Mouse (Mus musculus): ENCODE measurements around the gene C1qtnf4. TPM values are rescaled to one million over a fixed set of nuclear protein-coding genes. Genes with fewer than 3 reads are reported as not detected.

The C1qtnf4 gene
- polyA plus RNA-seq, 1 experiment from 2014 or later: 22.2 TPM

DNA sequence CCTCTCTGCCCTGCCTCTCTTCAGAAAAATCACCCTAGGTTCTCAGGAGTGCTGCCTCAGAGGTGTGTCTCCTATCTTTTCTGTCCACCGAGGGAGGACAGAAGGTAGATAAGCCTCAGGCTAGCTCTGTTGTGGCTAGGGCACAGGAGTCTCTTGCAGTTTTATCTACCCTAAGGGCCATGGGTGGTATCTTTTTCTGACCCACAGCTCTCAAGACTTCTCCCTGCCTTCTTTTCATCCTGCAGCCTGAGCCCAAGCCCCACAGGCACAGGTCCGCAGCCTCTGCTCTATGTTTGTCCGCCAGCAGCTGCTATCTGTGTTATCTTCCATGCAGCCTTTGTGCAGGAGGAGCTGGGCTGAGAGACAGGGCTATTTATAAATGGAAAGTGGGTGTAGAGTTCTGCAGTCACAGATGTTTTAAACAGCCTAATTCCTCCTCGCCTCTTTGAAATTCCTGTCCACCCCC, 15.5 kb upstream of the C1qtnf4 start:
- Histone ChIP-seq H3K4me1 (ENCODE audit: control insufficient read depth in 2 of 2, insufficient read depth in 2 of 2, low read length in 2 of 2) (peaks cover 9 to 35% of the 10 kb centered on the region in 2 experiments), H3K9me3 (ENCODE audit: control insufficient read depth, low read length) (no peaks in the 10 kb centered on the region), H3K27ac (replicated peaks in 1 of 2; ENCODE audit: control insufficient read depth in 1 of 2, insufficient read depth in 1 of 2, low read depth in 2 of 2, low read length in 2 of 2) (peak overlapping the region; percentile 87 to 97), H3K27me3 (ENCODE audit: control insufficient read depth, insufficient read depth, low read length) (no peaks in the 10 kb centered on the region), H3K4me2 (ENCODE audit: low read length) (peak overlapping the region; percentile 63), H3K36me3 (ENCODE audit: control insufficient read depth, insufficient read depth, low read length) (peaks cover 30% of the 10 kb centered on the region), H3K4me3 (ENCODE audit: control insufficient read depth in 1 of 2, insufficient read depth in 1 of 2, low read depth in 1 of 2, low read length in 2 of 2) (peak overlapping the region in 1 of 2 experiments; percentile 2; a peak in 1 of 4 replicates), H3K9ac (ENCODE audit: low read length) (peak overlapping the region; percentile 58)
- ATAC-seq (ENCODE audit: insufficient number of reproducible peaks, insufficient read depth, low FRiP score, low read depth): peak; percentile 84
- WGBS: 3% methylated on average over 4 of the region's 4 CpGs

DNA sequence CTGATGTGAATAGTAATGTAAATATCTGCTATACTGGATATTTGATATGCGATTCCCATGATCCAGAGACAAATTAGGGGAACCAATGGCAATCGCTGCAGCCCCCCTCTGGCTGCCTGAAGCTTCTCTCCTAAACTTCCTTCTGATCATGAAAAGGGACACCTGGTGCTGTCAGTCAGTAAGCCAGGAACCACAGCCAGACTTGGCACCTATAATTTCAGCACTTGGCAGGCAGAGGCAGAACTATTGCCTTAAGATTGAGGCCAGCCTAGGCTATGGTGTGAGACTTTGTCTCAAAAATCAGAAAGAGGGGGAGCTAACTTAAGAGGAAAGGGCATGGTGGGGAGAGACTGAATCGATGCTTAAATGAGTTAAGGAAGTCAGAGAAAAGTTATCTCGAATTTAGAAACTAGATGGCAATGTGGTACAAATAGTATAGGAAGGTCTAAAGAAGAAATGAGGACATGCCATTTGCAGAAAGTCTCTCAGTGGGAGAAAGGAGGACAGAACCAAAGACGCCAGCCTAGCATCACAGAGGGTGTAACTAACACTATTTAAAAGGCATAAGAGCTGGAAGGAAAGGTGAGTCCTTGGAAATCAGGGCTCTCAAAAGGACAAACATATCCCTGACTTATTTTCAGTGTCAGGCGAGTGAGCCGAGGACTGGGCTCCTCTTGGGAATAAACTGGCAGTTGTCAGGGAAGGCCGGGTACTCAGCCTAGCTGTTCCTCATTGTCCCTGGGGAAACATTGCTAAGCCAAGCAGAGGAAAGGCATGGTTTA, 14.3 kb upstream of the C1qtnf4 start:
- H3K9me3 ChIP-seq (ENCODE audit: control insufficient read depth, low read length): no peaks in the 10 kb centered on the region
- peaks cover 9 to 35% of the 10 kb centered on the region in 2 experiments for H3K4me1 ChIP-seq (ENCODE audit: control insufficient read depth in 2 of 2, insufficient read depth in 2 of 2, low read length in 2 of 2)
- peak overlapping the region; percentile 76 to 97 for H3K27ac ChIP-seq (replicated peaks in 1 of 2; ENCODE audit: control insufficient read depth in 1 of 2, insufficient read depth in 1 of 2, low read depth in 2 of 2, low read length in 2 of 2)
- no peaks in the 10 kb centered on the region for H3K27me3 ChIP-seq (ENCODE audit: control insufficient read depth, insufficient read depth, low read length)
- H3K4me3 ChIP-seq (ENCODE audit: control insufficient read depth in 1 of 2, insufficient read depth in 1 of 2, low read depth in 1 of 2, low read length in 2 of 2): no peak overlapping the region
- H3K36me3 ChIP-seq (ENCODE audit: control insufficient read depth, insufficient read depth, low read length): peaks cover 18% of the 10 kb centered on the region
- H3K4me2 ChIP-seq (ENCODE audit: low read length): no peak overlapping the region
- peak overlapping the region; percentile 54; the same call in 1 of the 2 replicates for H3K9ac ChIP-seq (ENCODE audit: low read length)
- ATAC-seq (ENCODE audit: insufficient number of reproducible peaks, insufficient read depth, low FRiP score, low read depth): no peak
- 49% methylated on average over 8 of the region's 8 CpGs for WGBS

DNA sequence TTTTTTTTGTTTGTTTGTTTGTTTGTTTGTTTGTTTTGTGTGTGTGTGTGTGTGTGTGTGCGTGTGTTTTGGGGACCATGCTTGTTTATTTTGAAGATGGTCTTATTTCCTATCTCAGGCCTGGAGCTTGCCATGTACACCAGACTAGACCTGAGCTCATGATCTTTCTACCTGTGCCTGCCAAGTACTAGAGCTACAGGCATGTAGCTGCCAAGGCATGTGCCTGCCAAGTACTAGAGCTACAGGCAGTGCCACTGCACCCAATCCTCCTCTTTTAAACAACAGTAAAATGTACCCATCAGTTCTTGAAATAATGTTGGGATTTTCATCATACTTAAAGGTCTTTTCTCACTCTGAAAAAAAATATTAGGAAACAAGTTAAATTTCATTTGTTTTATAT, 11.6 kb upstream of the C1qtnf4 start:
- Histone ChIP-seq H3K36me3 (ENCODE audit: control insufficient read depth, insufficient read depth, low read length) (no peaks in the 10 kb centered on the region), H3K9ac (ENCODE audit: low read length) (no peak overlapping the region), H3K9me3 (ENCODE audit: control insufficient read depth, low read length) (no peaks in the 10 kb centered on the region), H3K4me1 (ENCODE audit: control insufficient read depth in 2 of 2, insufficient read depth in 2 of 2, low read length in 2 of 2) (peaks cover 9 to 31% of the 10 kb centered on the region in 2 experiments), H3K4me3 (ENCODE audit: control insufficient read depth in 1 of 2, insufficient read depth in 1 of 2, low read depth in 1 of 2, low read length in 2 of 2) (no peak overlapping the region), H3K4me2 (ENCODE audit: low read length) (no peak overlapping the region), H3K27ac (replicated peaks in 1 of 2; ENCODE audit: control insufficient read depth in 1 of 2, insufficient read depth in 1 of 2, low read depth in 2 of 2, low read length in 2 of 2) (no peak overlapping the region), H3K27me3 (ENCODE audit: control insufficient read depth, insufficient read depth, low read length) (no peaks in the 10 kb centered on the region)
- no peak for ATAC-seq (ENCODE audit: insufficient number of reproducible peaks, insufficient read depth, low FRiP score, low read depth)
- 90% methylated on average over 1 of the region's 1 CpGs for WGBS

DNA sequence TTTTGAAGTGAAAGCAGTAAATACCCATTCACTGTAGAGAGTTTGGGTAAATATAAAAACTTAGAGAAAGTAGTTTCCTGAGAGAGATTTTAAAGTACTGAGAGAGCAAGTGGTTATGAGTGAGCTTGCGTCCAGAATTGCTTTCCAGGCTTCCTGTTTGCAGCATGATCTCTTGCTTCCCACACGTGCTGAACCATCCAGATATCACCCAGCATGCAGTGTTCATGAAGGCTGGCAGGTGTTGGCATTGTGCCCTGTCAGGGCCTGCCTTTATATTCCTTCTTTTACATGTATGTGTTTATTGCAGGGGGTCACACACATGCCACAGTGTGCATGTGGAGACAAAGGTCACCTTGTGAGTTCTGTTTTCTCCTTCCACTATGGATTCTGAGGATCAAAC, 10.4 kb upstream of the C1qtnf4 start:
- Histone ChIP-seq H3K27me3 (ENCODE audit: control insufficient read depth, insufficient read depth, low read length) (no peaks in the 10 kb centered on the region), H3K4me1 (ENCODE audit: control insufficient read depth in 2 of 2, insufficient read depth in 2 of 2, low read length in 2 of 2) (peaks cover 13 to 32% of the 10 kb centered on the region in 2 experiments), H3K27ac (replicated peaks in 1 of 2; ENCODE audit: control insufficient read depth in 1 of 2, insufficient read depth in 1 of 2, low read depth in 2 of 2, low read length in 2 of 2) (no peak overlapping the region), H3K4me2 (ENCODE audit: low read length) (no peak overlapping the region), H3K9me3 (ENCODE audit: control insufficient read depth, low read length) (no peaks in the 10 kb centered on the region), H3K4me3 (ENCODE audit: control insufficient read depth in 1 of 2, insufficient read depth in 1 of 2, low read depth in 1 of 2, low read length in 2 of 2) (no peak overlapping the region), H3K36me3 (ENCODE audit: control insufficient read depth, insufficient read depth, low read length) (no peaks in the 10 kb centered on the region), H3K9ac (ENCODE audit: low read length) (no peak overlapping the region)
- no peak for ATAC-seq (ENCODE audit: insufficient number of reproducible peaks, insufficient read depth, low FRiP score, low read depth)
- 49% methylated on average over 2 of the region's 2 CpGs for WGBS

DNA sequence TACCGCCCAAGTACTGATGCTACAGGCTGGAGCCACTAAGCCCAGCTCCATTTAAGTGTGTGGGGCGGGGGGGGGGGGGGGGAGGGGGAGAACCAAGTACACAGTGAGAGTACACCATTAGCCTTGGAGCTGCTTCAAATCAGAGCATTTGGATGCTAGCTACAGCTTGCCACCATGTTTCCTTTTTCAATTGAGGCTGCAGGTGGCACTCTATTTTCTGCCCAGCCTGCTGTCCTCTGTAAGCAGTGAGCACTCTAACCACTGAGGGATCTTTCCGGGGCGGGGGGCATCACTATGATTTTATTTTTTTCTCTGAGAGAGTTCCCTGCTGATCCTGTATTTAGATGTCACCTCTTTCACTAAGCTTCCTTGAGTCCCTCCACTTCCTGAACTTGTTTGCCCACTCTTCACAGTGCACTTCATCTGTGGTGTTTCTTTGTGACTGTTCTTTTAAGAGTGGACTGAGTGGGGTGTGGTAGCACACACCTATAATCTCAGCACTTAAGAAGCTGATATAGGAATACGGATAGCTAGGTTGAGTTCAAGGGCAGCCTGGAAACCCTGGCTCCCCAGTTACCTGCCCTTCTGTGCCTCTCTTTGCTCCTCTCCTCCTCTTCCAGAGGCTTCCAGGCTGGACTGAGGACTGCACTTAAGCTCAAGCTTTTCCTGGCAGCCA, 7.9 kb upstream of the C1qtnf4 start:
- no peaks in the 10 kb centered on the region for H3K9me3 ChIP-seq (ENCODE audit: control insufficient read depth, low read length)
- 49% methylated on average over 5 of the region's 5 CpGs for WGBS
- H3K27ac ChIP-seq (replicated peaks in 1 of 2; ENCODE audit: control insufficient read depth in 1 of 2, insufficient read depth in 1 of 2, low read depth in 2 of 2, low read length in 2 of 2): no peak overlapping the region
- no peak overlapping the region for H3K4me2 ChIP-seq (ENCODE audit: low read length)
- no peaks in the 10 kb centered on the region for H3K36me3 ChIP-seq (ENCODE audit: control insufficient read depth, insufficient read depth, low read length)
- no peak overlapping the region for H3K4me3 ChIP-seq (ENCODE audit: control insufficient read depth in 1 of 2, insufficient read depth in 1 of 2, low read depth in 1 of 2, low read length in 2 of 2)
- ATAC-seq (ENCODE audit: insufficient number of reproducible peaks, insufficient read depth, low FRiP score, low read depth): no peak
- H3K9ac ChIP-seq (ENCODE audit: low read length): no peak overlapping the region
- H3K4me1 ChIP-seq (ENCODE audit: control insufficient read depth in 2 of 2, insufficient read depth in 2 of 2, low read length in 2 of 2): peaks cover 6 to 11% of the 10 kb centered on the region in 2 experiments
- H3K27me3 ChIP-seq (ENCODE audit: control insufficient read depth, insufficient read depth, low read length): no peaks in the 10 kb centered on the region

DNA sequence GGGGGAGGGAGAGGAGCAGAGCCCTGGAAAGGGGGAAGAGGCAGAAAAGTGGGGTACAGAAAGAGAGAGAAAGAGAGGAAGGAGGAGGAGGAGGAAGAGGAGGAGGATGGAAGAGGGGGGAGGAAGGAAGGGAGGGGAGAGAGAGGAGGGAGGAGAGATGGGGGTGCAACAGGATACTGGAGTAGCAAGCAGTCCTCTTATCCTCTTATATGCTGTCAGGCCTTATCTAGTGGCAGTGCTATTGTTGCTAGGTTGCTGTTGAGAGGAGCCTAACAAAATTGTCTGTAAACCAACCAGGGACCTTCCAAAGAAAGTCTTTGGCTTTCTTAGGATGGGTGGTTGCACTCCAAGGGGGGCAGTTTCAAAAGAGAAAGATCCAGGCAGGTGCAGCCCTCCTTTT, 6.2 kb upstream of the C1qtnf4 start:
- Histone ChIP-seq H3K4me1 (ENCODE audit: control insufficient read depth in 2 of 2, insufficient read depth in 2 of 2, low read length in 2 of 2) (peaks cover 6 to 11% of the 10 kb centered on the region in 2 experiments), H3K4me2 (ENCODE audit: low read length) (no peak overlapping the region)
- ATAC-seq (ENCODE audit: insufficient number of reproducible peaks, insufficient read depth, low FRiP score, low read depth): 0 out of 2 replicates have a peak, but pooled peaks have one; percentile 27

DNA sequence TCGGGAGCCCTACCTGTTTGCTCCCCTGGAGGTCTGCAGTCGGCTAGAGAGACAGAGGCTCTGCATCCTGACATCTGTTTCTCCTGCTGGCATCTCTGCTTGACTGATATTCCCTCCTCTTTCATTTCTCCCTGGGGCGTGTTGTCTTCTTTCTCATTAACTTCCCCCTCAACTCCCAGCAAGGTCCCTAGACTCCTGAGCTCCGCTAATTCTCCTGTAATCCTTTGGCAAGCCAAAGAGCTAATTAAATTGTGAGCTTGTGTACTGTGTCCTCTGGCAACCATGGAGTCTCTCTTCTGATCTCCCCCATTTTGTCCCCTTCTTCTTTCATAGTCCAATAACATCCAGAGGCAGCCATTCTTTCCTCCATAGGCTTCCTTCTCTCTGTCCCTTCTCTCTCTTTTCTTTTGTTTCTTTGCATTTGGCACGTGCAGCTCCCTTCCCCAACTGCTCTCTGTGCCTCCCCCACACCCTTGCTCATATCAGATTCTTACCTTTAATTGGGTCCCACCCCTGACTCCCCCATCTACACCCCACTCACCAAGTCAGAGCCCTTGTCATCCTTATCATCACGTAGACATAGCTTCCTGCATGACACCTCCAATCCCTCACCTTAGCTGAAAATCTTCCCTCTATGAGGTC, 5.4 kb upstream of the C1qtnf4 start:
- WGBS: 43% methylated on average over 6 of the region's 6 CpGs
- no peak for ATAC-seq (ENCODE audit: insufficient number of reproducible peaks, insufficient read depth, low FRiP score, low read depth)

More for the DNA sequence above, 6.2 kb upstream of the C1qtnf4 start:
- Histone ChIP-seq H3K9ac (ENCODE audit: low read length) (peak overlapping the region; percentile 16; the same call in 1 of the 2 replicates), H3K9me3 (ENCODE audit: control insufficient read depth, low read length) (0 out of 2 replicates have a peak, but pooled peaks cover 4% of the 10 kb centered on the region), H3K36me3 (ENCODE audit: control insufficient read depth, insufficient read depth, low read length) (no peaks in the 10 kb centered on the region), H3K4me3 (ENCODE audit: control insufficient read depth in 1 of 2, insufficient read depth in 1 of 2, low read depth in 1 of 2, low read length in 2 of 2) (no peak overlapping the region), H3K27me3 (ENCODE audit: control insufficient read depth, insufficient read depth, low read length) (peaks cover 3% of the 10 kb centered on the region; the same call in 1 of the 2 replicates), H3K27ac (replicated peaks in 1 of 2; ENCODE audit: control insufficient read depth in 1 of 2, insufficient read depth in 1 of 2, low read depth in 2 of 2, low read length in 2 of 2) (no peak overlapping the region; a peak in 1 of 4 replicates)

More for the DNA sequence above, 5.4 kb upstream of the C1qtnf4 start:
- Histone ChIP-seq H3K27me3 (ENCODE audit: control insufficient read depth, insufficient read depth, low read length) (peaks cover 11% of the 10 kb centered on the region; the same call in 1 of the 2 replicates), H3K4me3 (ENCODE audit: control insufficient read depth in 1 of 2, insufficient read depth in 1 of 2, low read depth in 1 of 2, low read length in 2 of 2) (no peak overlapping the region), H3K27ac (replicated peaks in 1 of 2; ENCODE audit: control insufficient read depth in 1 of 2, insufficient read depth in 1 of 2, low read depth in 2 of 2, low read length in 2 of 2) (no peak overlapping the region), H3K9me3 (ENCODE audit: control insufficient read depth, low read length) (0 out of 2 replicates have a peak, but pooled peaks cover 4% of the 10 kb centered on the region), H3K36me3 (ENCODE audit: control insufficient read depth, insufficient read depth, low read length) (no peaks in the 10 kb centered on the region), H3K9ac (ENCODE audit: low read length) (no peak overlapping the region; the same call in 1 of the 2 replicates), H3K4me2 (ENCODE audit: low read length) (no peak overlapping the region), H3K4me1 (ENCODE audit: control insufficient read depth in 2 of 2, insufficient read depth in 2 of 2, low read length in 2 of 2) (peaks cover 8 to 16% of the 10 kb centered on the region in 2 experiments)

Data from heart, embryonic 14.5 days (tissue).